Mouse (Mus musculus) spleen, adult 2 months (tissue): ENCODE data around the gene Lect2. TPM values are rescaled to one million over a fixed set of nuclear protein-coding genes. Genes with fewer than 3 reads are reported as not detected.

Source experiments
- DNase-seq, 2 experiments: peaks; one replicate each; pipeline versions ENCODE4 v3.0.0 to v3.0.0-alpha.2; 2012 to 2021; ENCODE audit warnings: low spot score in 2 of 2, low read depth in 1 of 2
- H3K27ac ChIP-seq: fragments of 200-500 bp; 2 replicates; pipeline ENCODE4 v1.5.1; 2012; ENCODE audit warnings: low read length, inconsistent platforms; ENCODE audit not compliant: insufficient read depth
- H3K27me3 ChIP-seq: fragments of 200-500 bp; 2 replicates; pipeline ENCODE4 v1.6.1; 2012; ENCODE audit warnings: mild to moderate bottlenecking, moderate library complexity, low read length, inconsistent platforms; ENCODE audit not compliant: control insufficient read depth, insufficient read depth
- H3K36me3 ChIP-seq: fragments of 200-500 bp; 2 replicates; pipeline ENCODE4 v1.6.1; 2012; ENCODE audit warnings: mild to moderate bottlenecking, low read length, inconsistent platforms; ENCODE audit not compliant: control insufficient read depth, insufficient read depth
- H3K4me1 ChIP-seq: fragments of 200-500 bp; 2 replicates; pipeline ENCODE4 v1.6.1; 2011; ENCODE audit warnings: inconsistent platforms; ENCODE audit not compliant: control insufficient read depth, insufficient read depth, insufficient read length
- H3K4me3 ChIP-seq: fragments of 200-500 bp; 2 replicates; pipeline ENCODE4 v1.5.1; 2011; ENCODE audit warnings: mild to moderate bottlenecking, inconsistent platforms; ENCODE audit not compliant: insufficient read depth, insufficient read length; ENCODE audit errors: extremely low read depth
- CTCF ChIP-seq: fragments of 200-500 bp; IDR thresholded peaks from 2 replicates; pipeline ENCODE4 v1.5.1; 2011; ENCODE audit warnings: mild to moderate bottlenecking, inconsistent platforms; ENCODE audit not compliant: insufficient read depth, insufficient read length, insufficient replicate concordance; ENCODE audit errors: extremely low read depth
- POLR2A ChIP-seq: fragments of 200-500 bp; IDR thresholded peaks from 2 replicates; pipeline ENCODE4 v1.6.1; 2011; ENCODE audit warnings: low read depth, low read length, inconsistent platforms
- WGBS: fragments of 180-500 bp; shearing (Covaris S2); methylation state at CpG from one replicate; pipeline ENCODE4 v1.1.7; 2018; 5-methylcytosine and 5-hydroxymethylcytosine counted together
- polyA plus RNA-seq: library from polyadenylated mRNA; depleted of rRNA; stranded (reverse); fragments of >200 nt; gene quantifications from 2 replicates; pipeline ENCODE4 v1.2.3, GENCODE M21; 2012

Lect2 gene
- polyA plus RNA-seq, 1 experiment: not detected

- Histone ChIP-seq H3K4me1 (no peaks in the 10 kb centered on the region), H3K27me3 (no peaks in the 10 kb centered on the region), H3K4me3 (no peak overlapping the region), H3K27ac (0 out of 2 replicates have a peak overlapping the region, but pooled peaks have one; percentile 12), H3K36me3 (no peaks in the 10 kb centered on the region)
- 59% methylated on average over 12 of the region's 12 CpGs for WGBS
- peak in 1 of 2 experiments; percentile 67 for DNase-seq
- peak; percentile 68; the same call in 1 of the 2 replicates for TF ChIP-seq CTCF
- no peak for TF ChIP-seq POLR2A
Observed at GRCm38 (mm10) chr13:56575701-56576321, 27.5 kb upstream of the Lect2 start.

- H3K4me1 ChIP-seq: no peaks in the 10 kb centered on the region
- no peak for DNase-seq
- no peak overlapping the region for H3K4me3 ChIP-seq
- 86% methylated on average over 4 of the region's 4 CpGs for WGBS
- H3K36me3 ChIP-seq: no peaks in the 10 kb centered on the region
- no peak overlapping the region for H3K27ac ChIP-seq
- TF ChIP-seq CTCF: no peak
- TF ChIP-seq POLR2A: no peak
- no peaks in the 10 kb centered on the region for H3K27me3 ChIP-seq
Observed at GRCm38 (mm10) chr13:56575074-56575473, 26.8 kb upstream of the Lect2 start.

- Histone ChIP-seq H3K27me3 (no peaks in the 10 kb centered on the region), H3K36me3 (no peaks in the 10 kb centered on the region), H3K4me1 (no peaks in the 10 kb centered on the region), H3K27ac (no peak overlapping the region), H3K4me3 (no peak overlapping the region)
- no peak for DNase-seq
- WGBS: 55% methylated on average over 8 of the region's 8 CpGs
- TF ChIP-seq CTCF (no peak), POLR2A (no peak)
Observed at GRCm38 (mm10) chr13:56571645-56572044, 23.3 kb upstream of the Lect2 start.

GRCm38 (mm10) chr13:56566336-56566735 is 18.0 kb upstream of the Lect2 start:
- no peak for TF ChIP-seq CTCF
- TF ChIP-seq POLR2A: no peak
- Histone ChIP-seq H3K4me1 (no peaks in the 10 kb centered on the region), H3K27me3 (no peaks in the 10 kb centered on the region), H3K27ac (no peak overlapping the region), H3K36me3 (no peaks in the 10 kb centered on the region), H3K4me3 (no peak overlapping the region)
- no peak for DNase-seq
- 90% methylated on average over 10 of the region's 10 CpGs for WGBS

- Histone ChIP-seq H3K27ac (no peak overlapping the region), H3K4me1 (no peaks in the 10 kb centered on the region), H3K27me3 (no peaks in the 10 kb centered on the region), H3K36me3 (no peaks in the 10 kb centered on the region), H3K4me3 (no peak overlapping the region)
- no peak for DNase-seq
- TF ChIP-seq POLR2A (no peak), CTCF (peak; percentile 18; the same call in 1 of the 2 replicates)
- 30% methylated on average over 6 of the region's 6 CpGs for WGBS
Observed at GRCm38 (mm10) chr13:56563075-56563474, 14.8 kb upstream of the Lect2 start.

GRCm38 (mm10) chr13:56561129-56561528 is 12.8 kb upstream of the Lect2 start:
- no peak for DNase-seq
- Histone ChIP-seq H3K4me3 (no peak overlapping the region), H3K4me1 (no peaks in the 10 kb centered on the region), H3K27ac (no peak overlapping the region), H3K27me3 (no peaks in the 10 kb centered on the region), H3K36me3 (no peaks in the 10 kb centered on the region)
- no peak for TF ChIP-seq CTCF
- no peak for TF ChIP-seq POLR2A
- WGBS: 87% methylated on average over 8 of the region's 8 CpGs

GRCm38 (mm10) chr13:56559841-56560370 is 11.6 kb upstream of the Lect2 start:
- DNase-seq: no peak
- TF ChIP-seq CTCF: no peak
- TF ChIP-seq POLR2A: no peak
- Histone ChIP-seq H3K36me3 (no peaks in the 10 kb centered on the region), H3K4me1 (no peaks in the 10 kb centered on the region), H3K27me3 (no peaks in the 10 kb centered on the region), H3K27ac (no peak overlapping the region), H3K4me3 (no peak overlapping the region)
- 85% methylated on average over 6 of the region's 6 CpGs for WGBS
